Mouse (Mus musculus) heart, embryonic 13.5 days (tissue): Measurements from ENCODE around the gene Lman2. TPM values are rescaled to one million over a fixed set of nuclear protein-coding genes. Genes with fewer than 3 reads are reported as not detected.

Experiments used
- ATAC-seq: fragments of 200-750 bp; cut with Nextera tagmentation; 2 replicates; pipeline ENCODE4 v1.8.0; 2017; ENCODE audit warnings: moderate TSS enrichment; ENCODE audit not compliant: insufficient number of reproducible peaks, low FRiP score, low TSS enrichment; ENCODE audit errors: extremely low read depth
- H3K27ac ChIP-seq: fragments of 300-500 bp; sonication (generic); replicated peaks from 2 replicates; pipeline ENCODE4 v1.5.1; 2015; ENCODE audit warnings: moderate library complexity, mild to moderate bottlenecking, inconsistent platforms
- H3K27me3 ChIP-seq: fragments of 300-500 bp; sonication (generic); replicated peaks from 2 replicates; pipeline ENCODE4 v1.6.1; 2015; ENCODE audit warnings: mild to moderate bottlenecking, inconsistent platforms
- H3K36me3 ChIP-seq: fragments of 300-500 bp; sonication (generic); 2 replicates; pipeline ENCODE4 v1.6.1; 2015; ENCODE audit warnings: mild to moderate bottlenecking, inconsistent platforms
- H3K4me1 ChIP-seq: fragments of 300-500 bp; sonication (generic); 2 replicates; pipeline ENCODE4 v1.6.1; 2015; ENCODE audit warnings: inconsistent platforms
- H3K4me2 ChIP-seq: fragments of 300-500 bp; sonication (generic); 2 replicates; pipeline ENCODE4 v1.6.1; 2015; ENCODE audit warnings: inconsistent platforms, mild to moderate bottlenecking, moderate library complexity
- H3K4me3 ChIP-seq: fragments of 300-500 bp; sonication (generic); 2 replicates; pipeline ENCODE4 v1.5.1; 2015; ENCODE audit warnings: moderate library complexity, mild to moderate bottlenecking, inconsistent platforms
- H3K9ac ChIP-seq: fragments of 300-500 bp; sonication (generic); 2 replicates; pipeline ENCODE4 v1.6.1; 2015; ENCODE audit warnings: inconsistent platforms, mild to moderate bottlenecking, moderate library complexity
- H3K9me3 ChIP-seq: fragments of 300-500 bp; sonication (generic); 2 replicates; pipeline ENCODE4 v1.6.1; 2016; ENCODE audit warnings: inconsistent platforms
- WGBS: fragments of 180-500 bp; shearing (Covaris S2); methylation state at CpG from one replicate; pipeline ENCODE4 v1.1.7; 2015; ENCODE audit warnings: mixed read lengths; 5-methylcytosine and 5-hydroxymethylcytosine counted together
- polyA plus RNA-seq: library from polyadenylated mRNA; unstranded; fragments of >200 nt; fragmentation: Nextera tagmentation; extraction: Ambion mirVana; gene quantifications from 2 replicates; pipeline ENCODE4 v1.2.1, GENCODE M21; 2015

Lman2 gene
- polyA plus RNA-seq, 1 experiment from 2014 or later: 73.5 TPM

DNA sequence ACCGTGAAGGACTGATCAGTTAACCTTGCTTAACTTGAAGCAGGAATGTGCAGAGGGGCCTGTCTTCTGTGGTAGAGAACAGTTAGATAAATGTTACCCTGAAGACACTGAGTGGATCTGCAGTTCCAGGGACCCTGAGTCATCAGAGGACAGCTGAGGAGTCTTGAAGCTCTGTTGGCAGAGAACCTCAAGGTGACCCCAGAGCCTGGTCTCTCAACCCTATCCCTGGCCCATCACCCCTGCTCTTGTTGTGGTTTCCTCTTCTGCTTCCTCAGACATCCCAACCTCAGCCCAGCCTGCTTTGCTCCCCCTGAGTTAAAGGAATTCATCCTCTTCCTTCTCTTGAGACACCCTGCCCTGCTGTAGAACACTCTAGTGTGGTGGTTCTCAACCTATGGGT, 35.5 kb upstream of the Lman2 start, which contains the start of gene Slc34a1:
Gene Slc34a1, plus strand, starts transcription at position 100 of the 400 bp plus-strand sequence.
- 56% methylated on average over 1 of the region's 1 CpGs for WGBS
- H3K27ac ChIP-seq: no peak within 1 kb of the TSS
- no peak within 1 kb of the TSS for H3K4me2 ChIP-seq
- H3K9ac ChIP-seq: no peak within 1 kb of the TSS
- no peak within 1 kb of the TSS for H3K4me3 ChIP-seq
- no peaks in the 10 kb centered on the region for H3K36me3 ChIP-seq
- no peaks in the 10 kb centered on the region for H3K4me1 ChIP-seq
- no peak for ATAC-seq
- H3K9me3 ChIP-seq: no peaks in the 10 kb centered on the region
- peaks cover 69% of the 10 kb centered on the region for H3K27me3 ChIP-seq

DNA sequence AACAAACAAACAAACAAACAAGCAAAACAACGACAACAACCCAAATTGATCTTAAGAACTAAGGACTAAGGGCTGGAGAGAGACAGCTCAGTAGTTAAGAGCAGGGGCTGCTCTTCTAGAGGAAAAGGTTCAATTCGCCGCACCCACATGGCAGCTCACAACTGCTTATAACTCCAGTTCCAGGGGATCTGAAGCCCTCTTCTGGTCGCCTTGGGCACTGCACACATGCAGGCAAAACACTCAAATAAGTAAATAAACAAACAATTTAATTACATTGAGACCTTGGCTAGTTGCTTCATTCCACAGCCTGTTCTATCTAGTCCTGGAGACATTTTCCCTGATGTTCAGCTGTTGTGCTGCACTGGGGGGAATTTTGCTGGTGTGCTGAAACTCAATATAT, 30.4 kb upstream of the Lman2 start:
- no peak overlapping the region for H3K9ac ChIP-seq
- no peak overlapping the region for H3K27ac ChIP-seq
- no peak overlapping the region for H3K4me3 ChIP-seq
- WGBS: 70% methylated on average over 4 of the region's 4 CpGs
- no peaks in the 10 kb centered on the region for H3K4me1 ChIP-seq
- ATAC-seq: no peak
- peaks cover 23% of the 10 kb centered on the region for H3K27me3 ChIP-seq
- 0 out of 2 replicates have a peak, but pooled peaks cover 3% of the 10 kb centered on the region for H3K9me3 ChIP-seq
- H3K4me2 ChIP-seq: no peak overlapping the region
- no peaks in the 10 kb centered on the region for H3K36me3 ChIP-seq

DNA sequence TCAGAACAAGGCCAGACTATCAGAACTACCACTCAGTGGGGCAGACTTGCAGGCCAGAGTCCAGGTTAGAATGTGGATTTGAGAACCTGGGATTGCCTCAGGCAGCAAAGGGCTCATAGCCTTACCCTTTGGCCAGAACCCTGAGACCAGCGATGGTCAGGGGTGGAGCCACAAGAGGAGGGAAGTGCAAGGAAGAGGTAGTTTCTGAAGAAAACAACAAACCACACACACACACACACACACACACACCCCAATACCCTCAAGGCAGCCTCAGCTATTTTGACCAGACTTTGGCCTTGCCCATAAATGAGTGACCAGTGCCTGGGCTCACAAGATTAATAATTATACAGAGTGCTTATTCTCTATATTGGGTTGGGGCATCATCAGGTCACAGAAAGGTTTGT, 29.0 kb upstream of the Lman2 start:
- ATAC-seq: no peak
- Histone ChIP-seq H3K36me3 (no peaks in the 10 kb centered on the region), H3K9me3 (0 out of 2 replicates have a peak, but pooled peaks cover 3% of the 10 kb centered on the region), H3K27ac (no peak overlapping the region), H3K27me3 (peaks cover 20% of the 10 kb centered on the region), H3K4me2 (no peak overlapping the region), H3K9ac (no peak overlapping the region), H3K4me3 (no peak overlapping the region), H3K4me1 (no peaks in the 10 kb centered on the region)
- 75% methylated on average over 1 of the region's 1 CpGs for WGBS

GRCm38 (mm10) chr13:55390644-55391043, 28.1 kb upstream of the Lman2 start:
- Histone ChIP-seq H3K27me3 (peaks cover 16% of the 10 kb centered on the region), H3K4me2 (no peak overlapping the region), H3K36me3 (no peaks in the 10 kb centered on the region), H3K27ac (no peak overlapping the region), H3K9ac (no peak overlapping the region), H3K4me1 (no peaks in the 10 kb centered on the region), H3K9me3 (0 out of 2 replicates have a peak, but pooled peaks cover 3% of the 10 kb centered on the region), H3K4me3 (no peak overlapping the region)
- 74% methylated on average over 3 of the region's 3 CpGs for WGBS
- ATAC-seq: no peak

GRCm38 (mm10) chr13:55381790-55382189, 19.2 kb upstream of the Lman2 start:
- Histone ChIP-seq H3K27me3 (peaks cover 81% of the 10 kb centered on the region), H3K4me3 (no peak overlapping the region), H3K4me1 (peaks cover 5% of the 10 kb centered on the region; the same call in 1 of the 2 replicates), H3K27ac (no peak overlapping the region), H3K9ac (no peak overlapping the region), H3K36me3 (no peaks in the 10 kb centered on the region), H3K4me2 (no peak overlapping the region), H3K9me3 (no peaks in the 10 kb centered on the region)
- 72% methylated on average over 4 of the region's 4 CpGs for WGBS
- ATAC-seq: no peak

DNA sequence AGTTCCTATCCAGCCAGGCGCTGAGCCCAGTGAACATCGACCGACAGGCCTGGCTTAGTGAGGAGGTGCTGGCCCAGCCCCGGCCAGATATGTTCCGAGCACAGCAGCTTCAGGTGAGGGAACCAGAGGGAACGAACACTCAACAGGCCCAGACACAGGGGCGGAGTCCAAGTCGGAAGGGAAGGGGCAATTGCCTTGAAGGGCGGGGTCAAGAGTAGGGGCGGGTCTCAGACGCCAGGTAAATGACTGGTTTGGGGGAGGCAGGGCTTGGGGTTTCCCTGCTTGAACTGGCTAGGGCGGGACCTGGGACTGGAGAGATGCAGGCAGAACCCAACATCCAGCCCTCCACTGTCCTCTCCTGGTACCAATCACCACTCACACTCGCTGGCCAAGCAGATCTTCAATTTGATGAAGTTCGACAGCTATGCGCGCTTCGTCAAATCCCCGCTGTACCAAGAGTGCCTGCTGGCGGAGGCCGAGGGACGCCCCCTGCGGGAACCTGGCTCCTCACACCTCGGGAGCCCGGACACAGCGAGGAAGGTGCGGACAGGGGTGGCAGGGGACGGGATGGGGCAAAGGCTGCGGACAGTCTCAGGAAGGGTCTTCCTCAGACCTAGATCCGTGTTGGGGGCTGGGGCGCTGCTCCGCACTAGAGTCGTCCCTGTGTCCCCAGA, 16.5 kb upstream of the Lman2 start:
- Histone ChIP-seq H3K9me3 (no peaks in the 10 kb centered on the region), H3K27me3 (peaks cover 95% of the 10 kb centered on the region), H3K27ac (no peak overlapping the region), H3K36me3 (no peaks in the 10 kb centered on the region), H3K4me2 (peak overlapping the region; percentile 24), H3K4me1 (peaks cover 5% of the 10 kb centered on the region; the same call in 1 of the 2 replicates), H3K9ac (no peak overlapping the region), H3K4me3 (peak overlapping the region; percentile 6)
- 7% methylated on average over 32 of the region's 32 CpGs for WGBS
- ATAC-seq: no peak

DNA sequence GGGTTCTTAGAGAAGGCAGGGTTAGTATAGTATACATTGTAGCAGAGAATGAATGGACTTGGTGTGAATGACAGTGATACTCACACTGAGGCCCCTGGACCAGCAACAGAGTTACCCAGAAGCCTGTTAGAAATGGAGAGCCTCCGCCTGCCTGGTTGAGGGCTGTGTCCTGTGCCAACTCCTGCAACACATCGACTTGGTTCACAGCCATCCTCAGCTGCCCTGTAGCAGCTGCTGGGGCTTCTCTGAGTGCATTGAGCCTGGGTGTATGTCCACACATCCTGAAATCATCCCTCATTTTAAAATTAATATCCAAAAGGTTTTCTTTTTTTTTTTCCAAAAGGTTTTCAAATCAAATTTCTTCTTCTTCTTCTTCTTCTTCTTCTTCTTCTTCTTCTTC, 13.3 kb upstream of the Lman2 start:
- 57% methylated on average over 2 of the region's 2 CpGs for WGBS
- ATAC-seq: no peak
- Histone ChIP-seq H3K27me3 (peaks cover 95% of the 10 kb centered on the region), H3K9me3 (no peaks in the 10 kb centered on the region), H3K9ac (no peak overlapping the region), H3K36me3 (no peaks in the 10 kb centered on the region), H3K4me1 (peaks cover 5% of the 10 kb centered on the region; the same call in 1 of the 2 replicates), H3K27ac (no peak overlapping the region), H3K4me2 (no peak overlapping the region), H3K4me3 (no peak overlapping the region)

DNA sequence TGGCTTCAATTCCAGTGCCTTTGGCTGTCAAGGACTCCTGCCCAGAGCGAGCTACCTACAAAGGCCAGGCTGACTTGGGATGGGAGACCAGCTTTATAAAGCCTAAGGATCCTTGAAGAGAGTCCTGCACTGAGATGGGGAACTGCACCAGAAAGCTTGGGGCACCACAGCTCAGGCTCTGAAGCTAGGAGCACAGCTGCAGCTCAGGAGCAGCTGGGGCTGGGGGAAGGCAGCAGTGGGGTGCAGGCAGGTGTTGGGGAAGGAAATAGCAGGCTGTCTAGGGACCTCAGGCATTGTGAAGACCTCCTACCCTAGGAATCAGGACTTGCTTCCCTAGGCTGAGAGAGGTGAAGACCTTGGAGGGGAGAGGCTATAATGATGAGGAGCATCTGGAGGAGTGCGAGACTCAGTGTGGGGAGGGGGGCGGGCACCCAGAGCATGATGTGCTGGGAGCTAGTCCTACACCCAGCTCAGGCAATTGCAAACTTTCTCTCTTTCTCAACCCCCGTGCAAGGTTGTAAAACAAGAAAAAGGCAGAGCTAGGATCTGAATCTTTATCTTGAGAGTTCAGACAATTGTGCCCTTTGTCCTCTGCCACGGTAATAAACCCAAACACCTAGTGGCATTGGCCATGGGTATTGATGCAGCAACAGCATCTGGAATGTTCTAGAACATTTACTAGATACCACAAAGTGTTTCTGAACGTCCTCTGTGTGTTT, 11.8 kb upstream of the Lman2 start:
- Histone ChIP-seq H3K4me2 (no peak overlapping the region), H3K27me3 (peaks cover 94% of the 10 kb centered on the region), H3K9me3 (no peaks in the 10 kb centered on the region), H3K36me3 (no peaks in the 10 kb centered on the region), H3K9ac (no peak overlapping the region), H3K4me1 (peaks cover 13% of the 10 kb centered on the region), H3K4me3 (no peak overlapping the region), H3K27ac (no peak overlapping the region)
- no peak for ATAC-seq
- WGBS: 55% methylated on average over 6 of the region's 6 CpGs

GRCm38 (mm10) chr13:55371740-55372139, 9.2 kb upstream of the Lman2 start:
- H3K27ac ChIP-seq: no peak overlapping the region
- WGBS: 50% methylated on average over 4 of the region's 5 CpGs
- H3K4me2 ChIP-seq: no peak overlapping the region
- H3K36me3 ChIP-seq: no peaks in the 10 kb centered on the region
- ATAC-seq: no peak
- H3K9ac ChIP-seq: no peak overlapping the region
- H3K27me3 ChIP-seq: peaks cover 87% of the 10 kb centered on the region
- H3K9me3 ChIP-seq: no peaks in the 10 kb centered on the region
- peaks cover 10% of the 10 kb centered on the region; the same call in 1 of the 2 replicates for H3K4me1 ChIP-seq
- no peak overlapping the region for H3K4me3 ChIP-seq

GRCm38 (mm10) chr13:55371007-55371681, 8.6 kb upstream of the Lman2 start:
- Histone ChIP-seq H3K4me1 (peaks cover 10% of the 10 kb centered on the region; the same call in 1 of the 2 replicates), H3K9me3 (no peaks in the 10 kb centered on the region), H3K9ac (no peak overlapping the region), H3K36me3 (no peaks in the 10 kb centered on the region), H3K27ac (no peak overlapping the region), H3K4me3 (no peak overlapping the region), H3K27me3 (peaks cover 82% of the 10 kb centered on the region), H3K4me2 (no peak overlapping the region)
- 65% methylated on average over 8 of the region's 8 CpGs for WGBS
- ATAC-seq: no peak

DNA sequence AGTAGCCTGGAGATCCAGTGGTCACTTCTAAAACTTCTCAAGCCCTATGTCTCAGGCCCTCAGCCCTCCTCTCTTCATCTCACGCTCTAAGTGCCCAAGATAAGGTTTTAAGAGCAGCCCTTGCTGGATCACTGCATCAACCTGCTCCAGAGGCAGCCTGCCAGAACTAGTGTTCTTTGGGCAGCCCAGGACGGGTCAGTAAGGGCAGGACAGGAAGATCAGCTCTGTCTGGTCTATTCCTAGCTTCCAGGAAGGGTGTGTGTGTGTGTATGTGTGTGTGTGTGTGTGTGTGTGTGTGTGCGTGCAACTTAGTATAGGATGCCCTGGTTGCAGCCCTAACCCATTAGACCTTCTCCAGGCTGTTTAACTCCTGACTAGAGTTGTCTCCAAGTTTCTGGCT, 7.7 kb upstream of the Lman2 start:
- WGBS: 23% methylated on average over 3 of the region's 3 CpGs
- Histone ChIP-seq H3K4me1 (peaks cover 10% of the 10 kb centered on the region; the same call in 1 of the 2 replicates), H3K27me3 (peaks cover 81% of the 10 kb centered on the region), H3K9ac (no peak overlapping the region), H3K4me3 (no peak overlapping the region), H3K4me2 (peak overlapping the region; percentile 34; the same call in 1 of the 2 replicates), H3K36me3 (no peaks in the 10 kb centered on the region), H3K27ac (no peak overlapping the region), H3K9me3 (no peaks in the 10 kb centered on the region)
- no peak for ATAC-seq
